Mouse (Mus musculus): ENCODE measurements around the gene Eapp. TPM values are rescaled to one million over a fixed set of nuclear protein-coding genes. Genes with fewer than 3 reads are reported as not detected.

Gene Eapp
- polyA plus RNA-seq, 1 experiment from 2014 or later = 52.1 TPM

GRCm38 (mm10) chr12:54659901-54660300 lies 35.8 kb downstream of the Eapp start:
- H3K27ac ChIP-seq = no peak overlapping the region
- H3K36me3 ChIP-seq = no peaks in the 10 kb centered on the region
- no peaks in the 10 kb centered on the region; the same call in 1 of the 2 replicates for H3K27me3 ChIP-seq (ENCODE audit: insufficient read depth, poor library complexity, severe bottlenecking)
- WGBS = 73% methylated on average over 3 of the region's 3 CpGs
- H3K9me3 ChIP-seq = no peaks in the 10 kb centered on the region
- DNase-seq (ENCODE audit: low spot score) = peak; percentile 56
- H3K4me3 ChIP-seq = no peak overlapping the region
- H3K4me1 ChIP-seq = peaks cover 6% of the 10 kb centered on the region

- H3K9me3 ChIP-seq = no peaks in the 10 kb centered on the region
- no peak for DNase-seq (ENCODE audit: low spot score)
- H3K27ac ChIP-seq = no peak overlapping the region
- H3K4me1 ChIP-seq = peaks cover 19% of the 10 kb centered on the region
- 76% methylated on average over 7 of the region's 7 CpGs for WGBS
- H3K36me3 ChIP-seq = no peaks in the 10 kb centered on the region
- no peak overlapping the region for H3K4me3 ChIP-seq
- no peaks in the 10 kb centered on the region; the same call in 1 of the 2 replicates for H3K27me3 ChIP-seq (ENCODE audit: insufficient read depth, poor library complexity, severe bottlenecking)
Observed at GRCm38 (mm10) chr12:54658425-54659092, 37.1 kb downstream of the Eapp start.

GRCm38 (mm10) chr12:54657951-54658350 lies 37.7 kb downstream of the Eapp start:
- no peak for DNase-seq (ENCODE audit: low spot score)
- H3K36me3 ChIP-seq = no peaks in the 10 kb centered on the region
- 93% methylated on average over 5 of the region's 5 CpGs for WGBS
- no peak overlapping the region for H3K4me3 ChIP-seq
- no peak overlapping the region for H3K27ac ChIP-seq
- no peaks in the 10 kb centered on the region for H3K9me3 ChIP-seq
- H3K4me1 ChIP-seq = peaks cover 22% of the 10 kb centered on the region
- no peaks in the 10 kb centered on the region; the same call in 1 of the 2 replicates for H3K27me3 ChIP-seq (ENCODE audit: insufficient read depth, poor library complexity, severe bottlenecking)

DNA sequence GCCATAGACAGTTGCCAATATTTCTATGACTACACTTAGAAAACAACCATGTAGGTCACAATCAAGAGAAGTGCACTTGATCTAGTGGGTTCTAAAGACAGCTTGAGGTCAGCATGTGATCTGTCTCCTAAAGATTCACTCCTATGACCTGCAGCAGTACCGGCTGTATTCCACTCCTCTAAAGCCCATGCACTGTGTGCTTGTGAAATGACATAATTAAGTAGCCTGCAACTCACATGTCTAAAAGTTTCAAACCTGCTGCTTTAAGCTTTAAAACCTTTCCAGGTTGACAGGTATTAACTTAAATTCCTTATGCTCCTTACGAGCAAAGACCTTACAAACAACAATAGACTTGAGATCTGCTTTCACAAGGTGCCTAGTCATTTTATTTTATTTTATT lies 38.5 kb downstream of the Eapp start:
- H3K4me3 ChIP-seq = peak overlapping the region; percentile 81; the same call in 1 of the 2 replicates
- H3K4me1 ChIP-seq = peaks cover 27% of the 10 kb centered on the region
- 0 out of 2 replicates have a peak overlapping the region, but pooled peaks have one; percentile 94 for H3K27ac ChIP-seq
- DNase-seq (ENCODE audit: low spot score) = no peak
- 57% methylated on average over 2 of the region's 2 CpGs for WGBS
- no peaks in the 10 kb centered on the region for H3K9me3 ChIP-seq
- no peaks in the 10 kb centered on the region for H3K36me3 ChIP-seq
- H3K27me3 ChIP-seq (ENCODE audit: insufficient read depth, poor library complexity, severe bottlenecking) = no peaks in the 10 kb centered on the region; the same call in 1 of the 2 replicates

DNA sequence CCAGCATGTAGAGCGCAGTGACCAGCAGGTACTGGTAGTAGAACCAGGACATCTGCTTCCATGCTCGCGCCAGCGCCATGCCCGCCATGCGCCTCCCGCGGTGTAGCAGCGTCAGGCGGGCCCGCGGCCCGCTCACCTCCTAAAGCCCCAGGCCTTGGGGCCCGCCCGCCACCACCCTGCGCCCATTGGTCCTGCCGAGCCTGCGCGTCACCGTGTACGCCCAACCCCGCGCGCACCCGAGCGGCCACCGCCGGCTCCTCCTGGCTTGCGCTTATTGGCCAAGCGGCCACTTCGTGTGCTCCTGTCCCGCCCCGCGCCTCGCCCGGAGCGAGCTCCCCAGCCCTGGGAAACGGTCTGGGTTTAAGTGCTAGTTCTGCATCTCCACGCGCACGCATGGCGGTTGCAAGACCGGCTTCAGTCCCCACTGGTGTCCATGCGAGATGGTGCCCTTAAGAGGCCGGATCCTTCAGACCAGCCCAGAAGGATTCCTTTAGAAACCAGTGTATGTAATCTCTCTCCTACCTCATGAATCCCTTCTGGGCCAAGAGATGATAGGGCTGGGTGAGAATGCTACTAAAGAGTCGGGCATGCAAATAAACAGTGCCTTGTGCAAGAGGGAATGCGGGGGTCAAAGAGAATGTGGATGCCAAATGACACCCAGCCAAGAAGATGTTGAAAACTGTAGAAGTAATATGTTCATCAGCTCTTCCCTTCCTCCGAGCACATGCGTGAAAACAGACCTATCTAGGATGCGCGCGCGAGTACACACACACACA lies 39.1 kb downstream of the Eapp start, which contains the start of gene Sptssa:
Gene Sptssa (minus strand): TSS at position 178 of the 776 bp plus-strand sequence.
- Histone ChIP-seq H3K27me3 (ENCODE audit: insufficient read depth, poor library complexity, severe bottlenecking) (no peaks in the 10 kb centered on the region; the same call in 1 of the 2 replicates), H3K9me3 (no peaks in the 10 kb centered on the region), H3K4me3 (peak within 1 kb of the TSS; percentile 81), H3K4me1 (peaks cover 27% of the 10 kb centered on the region), H3K36me3 (no peaks in the 10 kb centered on the region), H3K27ac (peak within 1 kb of the TSS; percentile 94)
- WGBS = 9% methylated on average over 53 of the region's 53 CpGs
- peak; percentile 98 for DNase-seq (ENCODE audit: low spot score)

GRCm38 (mm10) chr12:54656039-54656395 lies 39.7 kb downstream of the Eapp start:
- H3K36me3 ChIP-seq = 0 out of 2 replicates have a peak, but pooled peaks cover 2% of the 10 kb centered on the region
- H3K27ac ChIP-seq = peak overlapping the region; percentile 94
- DNase-seq (ENCODE audit: low spot score) = no peak
- H3K4me3 ChIP-seq = peak overlapping the region; percentile 81
- no peaks in the 10 kb centered on the region for H3K9me3 ChIP-seq
- peaks cover 27% of the 10 kb centered on the region for H3K4me1 ChIP-seq
- no peaks in the 10 kb centered on the region; the same call in 1 of the 2 replicates for H3K27me3 ChIP-seq (ENCODE audit: insufficient read depth, poor library complexity, severe bottlenecking)
- 0% methylated on average over 22 of the region's 22 CpGs for WGBS

DNA sequence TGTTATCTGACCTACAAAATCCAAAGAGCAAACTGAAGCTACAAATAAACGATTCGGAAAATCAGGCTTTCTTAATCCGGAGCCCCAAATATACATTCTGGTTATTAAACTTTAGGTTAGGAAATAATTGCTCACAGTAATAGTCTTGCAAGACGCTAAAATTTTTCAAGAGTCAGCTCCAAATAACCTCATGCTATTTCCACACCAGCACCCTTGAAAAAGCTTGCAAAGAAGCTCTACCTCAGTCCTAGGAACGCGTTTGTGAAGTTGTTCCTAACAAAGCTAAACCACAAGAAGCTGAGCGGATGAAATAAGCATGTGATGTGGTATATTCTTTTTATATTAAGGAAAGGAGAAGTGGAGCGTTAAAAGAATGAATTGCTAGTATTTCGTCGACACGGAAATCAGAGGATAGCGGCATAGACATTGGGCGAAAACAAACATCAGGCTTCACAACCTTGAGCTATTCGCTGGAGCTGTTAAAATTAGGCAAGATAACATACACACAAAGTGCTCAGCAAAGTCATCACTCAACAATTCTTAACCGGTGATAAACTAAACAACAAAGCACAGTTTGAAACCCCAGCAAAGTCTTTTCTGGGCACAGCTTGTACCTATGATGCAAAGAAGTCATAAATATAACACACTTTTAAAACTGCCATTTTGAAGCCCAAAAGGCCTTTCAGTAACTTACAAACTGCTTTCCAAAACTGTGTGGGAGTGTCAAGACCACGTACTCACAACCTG lies 40.2 kb downstream of the Eapp start:
- Histone ChIP-seq H3K9me3 (no peaks in the 10 kb centered on the region), H3K36me3 (peaks cover 4% of the 10 kb centered on the region; the same call in 1 of the 2 replicates), H3K4me1 (peaks cover 27% of the 10 kb centered on the region), H3K27me3 (ENCODE audit: insufficient read depth, poor library complexity, severe bottlenecking) (no peaks in the 10 kb centered on the region; the same call in 1 of the 2 replicates), H3K4me3 (peak overlapping the region; percentile 81), H3K27ac (peak overlapping the region; percentile 94)
- 30% methylated on average over 16 of the region's 16 CpGs for WGBS
- DNase-seq (ENCODE audit: low spot score) = peak; percentile 36

- H3K27ac ChIP-seq = no peak overlapping the region
Observed at GRCm38 (mm10) chr12:54654741-54655140, 41.0 kb downstream of the Eapp start.

GRCm38 (mm10) chr12:54654141-54654540 lies 41.6 kb downstream of the Eapp start:
- H3K27me3 ChIP-seq (ENCODE audit: insufficient read depth, poor library complexity, severe bottlenecking) = no peaks in the 10 kb centered on the region; the same call in 1 of the 2 replicates
- no peak overlapping the region for H3K27ac ChIP-seq
- no peaks in the 10 kb centered on the region for H3K9me3 ChIP-seq
- H3K4me1 ChIP-seq = peaks cover 27% of the 10 kb centered on the region
- DNase-seq (ENCODE audit: low spot score) = no peak
- 62% methylated on average over 4 of the region's 4 CpGs for WGBS
- no peak overlapping the region for H3K4me3 ChIP-seq
- peaks cover 6% of the 10 kb centered on the region for H3K36me3 ChIP-seq

More at GRCm38 (mm10) chr12:54654741-54655140, 41.0 kb downstream of the Eapp start:
- Histone ChIP-seq H3K4me3 (peak overlapping the region; percentile 81), H3K9me3 (no peaks in the 10 kb centered on the region), H3K27me3 (ENCODE audit: insufficient read depth, poor library complexity, severe bottlenecking) (no peaks in the 10 kb centered on the region; the same call in 1 of the 2 replicates), H3K4me1 (peaks cover 27% of the 10 kb centered on the region), H3K36me3 (peaks cover 5% of the 10 kb centered on the region; the same call in 1 of the 2 replicates)
- DNase-seq (ENCODE audit: low spot score) = peak; percentile 35
- 76% methylated on average over 1 of the region's 1 CpGs for WGBS

GRCm38 (mm10) chr12:54652346-54652745 lies 43.4 kb downstream of the Eapp start:
- H3K27me3 ChIP-seq (ENCODE audit: insufficient read depth, poor library complexity, severe bottlenecking) = no peaks in the 10 kb centered on the region
- H3K4me3 ChIP-seq = no peak overlapping the region
- H3K36me3 ChIP-seq = peaks cover 12% of the 10 kb centered on the region
- H3K9me3 ChIP-seq = no peaks in the 10 kb centered on the region
- 0 out of 2 replicates have a peak overlapping the region, but pooled peaks have one; percentile 24 for H3K27ac ChIP-seq
- H3K4me1 ChIP-seq = peaks cover 27% of the 10 kb centered on the region
- 74% methylated on average over 12 of the region's 12 CpGs for WGBS
- DNase-seq (ENCODE audit: low spot score) = no peak

- no peak overlapping the region for H3K27ac ChIP-seq
- WGBS = 58% methylated on average over 8 of the region's 8 CpGs
- no peak for DNase-seq (ENCODE audit: low spot score)
- peaks cover 23% of the 10 kb centered on the region for H3K4me1 ChIP-seq
- no peaks in the 10 kb centered on the region for H3K9me3 ChIP-seq
- peaks cover 15% of the 10 kb centered on the region for H3K36me3 ChIP-seq
- no peaks in the 10 kb centered on the region for H3K27me3 ChIP-seq (ENCODE audit: insufficient read depth, poor library complexity, severe bottlenecking)
- no peak overlapping the region for H3K4me3 ChIP-seq
Observed at GRCm38 (mm10) chr12:54651820-54652219, 43.9 kb downstream of the Eapp start.

- H3K27me3 ChIP-seq (ENCODE audit: insufficient read depth, poor library complexity, severe bottlenecking) = no peaks in the 10 kb centered on the region
- H3K9me3 ChIP-seq = no peaks in the 10 kb centered on the region
- H3K36me3 ChIP-seq = peaks cover 19% of the 10 kb centered on the region
- WGBS = 66% methylated on average over 1 of the region's 1 CpGs
- peaks cover 22% of the 10 kb centered on the region for H3K4me1 ChIP-seq
- no peak overlapping the region for H3K27ac ChIP-seq
- H3K4me3 ChIP-seq = no peak overlapping the region
- DNase-seq (ENCODE audit: low spot score) = no peak
Observed at GRCm38 (mm10) chr12:54651158-54651557, 44.5 kb downstream of the Eapp start.
